Mouse (Mus musculus): ENCODE measurements around the gene Otud5. TPM values are rescaled to one million over a fixed set of nuclear protein-coding genes. Genes with fewer than 3 reads are reported as not detected.

Gene Otud5
- polyA plus RNA-seq, 2 experiments, result 38.7 to 71.3 TPM

- Histone ChIP-seq H3K4me2 (replicated peaks; ENCODE audit: low read depth, low read length, severe bottlenecking) (no peak overlapping the region), H3K4me1 (ENCODE audit: control insufficient read depth, insufficient read depth, low read length) (no peaks in the 10 kb centered on the region), H3K9me3 (ENCODE audit: control insufficient read depth, low read length) (no peaks in the 10 kb centered on the region), H3K9ac (ENCODE audit: low read depth, low read length, severe bottlenecking) (no peak overlapping the region), H3K27ac (replicated peaks; ENCODE audit: low read depth, low read length) (no peak overlapping the region), H3K36me3 (ENCODE audit: control insufficient read depth, insufficient read depth, low read length) (no peaks in the 10 kb centered on the region), H3K27me3 (ENCODE audit: control insufficient read depth, insufficient read depth, low read length) (no peaks in the 10 kb centered on the region), H3K4me3 (replicated peaks; ENCODE audit: low read length) (no peak overlapping the region)
- DNase-seq (ENCODE audit: low spot score) (peak; percentile 10), ATAC-seq (ENCODE audit: low FRiP score, low read depth) (no peak)
- 47% methylated on average over 2 of the region's 2 CpGs for WGBS
- TF ChIP-seq POLR2A (IDR thresholded peaks at IDR 0.05; ENCODE audit: borderline replicate concordance, extremely low read depth, insufficient read depth, insufficient read length), result no peak
Observed at GRCm38 (mm10) chrX:7854578-7854977, 13.4 kb downstream of the Otud5 start.

GRCm38 (mm10) chrX:7859191-7859753, 18.1 kb downstream of the Otud5 start:
- Histone ChIP-seq H3K4me3 (replicated peaks; ENCODE audit: low read length) (no peak overlapping the region), H3K9ac (ENCODE audit: low read depth, low read length, severe bottlenecking) (no peak overlapping the region), H3K27me3 (ENCODE audit: control insufficient read depth, insufficient read depth, low read length) (no peaks in the 10 kb centered on the region), H3K4me1 (ENCODE audit: control insufficient read depth, insufficient read depth, low read length) (no peaks in the 10 kb centered on the region), H3K4me2 (replicated peaks; ENCODE audit: low read depth, low read length, severe bottlenecking) (no peak overlapping the region), H3K36me3 (ENCODE audit: control insufficient read depth, insufficient read depth, low read length) (no peaks in the 10 kb centered on the region), H3K27ac (replicated peaks; ENCODE audit: low read depth, low read length) (no peak overlapping the region), H3K9me3 (ENCODE audit: control insufficient read depth, low read length) (no peaks in the 10 kb centered on the region)
- 86% methylated on average over 2 of the region's 3 CpGs for WGBS
- no peak for DNase-seq (ENCODE audit: low spot score)
- ATAC-seq (ENCODE audit: low FRiP score, low read depth), result no peak
- TF ChIP-seq POLR2A (IDR thresholded peaks at IDR 0.05; ENCODE audit: borderline replicate concordance, extremely low read depth, insufficient read depth, insufficient read length), result no peak

DNA sequence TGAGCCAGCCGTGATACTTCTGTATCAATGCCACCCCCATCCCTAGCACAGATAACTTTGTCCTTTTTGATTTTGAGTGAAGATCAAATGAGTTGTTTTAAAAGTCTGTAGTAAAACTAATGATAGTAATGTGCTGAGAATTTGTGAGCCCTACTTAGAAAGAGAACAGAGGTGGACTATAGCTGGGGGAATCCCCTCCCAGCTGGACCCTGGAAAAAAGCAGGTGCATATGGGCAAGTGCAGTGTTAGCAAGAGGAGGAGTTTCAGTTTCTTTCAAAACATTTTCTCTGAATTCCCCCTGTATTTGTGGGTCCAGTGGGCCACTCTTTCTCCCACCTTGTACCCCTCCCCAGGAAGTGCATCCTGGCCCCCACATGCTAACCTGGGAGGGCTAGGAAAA, 22.0 kb downstream of the Otud5 start:
- Histone ChIP-seq H3K4me1 (ENCODE audit: control insufficient read depth, insufficient read depth, low read length) (no peaks in the 10 kb centered on the region), H3K9ac (ENCODE audit: low read depth, low read length, severe bottlenecking) (no peak overlapping the region), H3K36me3 (ENCODE audit: control insufficient read depth, insufficient read depth, low read length) (no peaks in the 10 kb centered on the region), H3K4me3 (replicated peaks; ENCODE audit: low read length) (no peak overlapping the region), H3K9me3 (ENCODE audit: control insufficient read depth, low read length) (no peaks in the 10 kb centered on the region), H3K27me3 (ENCODE audit: control insufficient read depth, insufficient read depth, low read length) (no peaks in the 10 kb centered on the region), H3K4me2 (replicated peaks; ENCODE audit: low read depth, low read length, severe bottlenecking) (no peak overlapping the region), H3K27ac (replicated peaks; ENCODE audit: low read depth, low read length) (no peak overlapping the region)
- TF ChIP-seq POLR2A (IDR thresholded peaks at IDR 0.05; ENCODE audit: borderline replicate concordance, extremely low read depth, insufficient read depth, insufficient read length), result no peak
- WGBS, result 84% methylated on average over 1 of the region's 1 CpGs
- ATAC-seq (ENCODE audit: low FRiP score, low read depth), result no peak
- no peak for DNase-seq (ENCODE audit: low spot score)

GRCm38 (mm10) chrX:7864551-7864950, 23.4 kb downstream of the Otud5 start:
- H3K36me3 ChIP-seq (ENCODE audit: control insufficient read depth, insufficient read depth, low read length), result no peaks in the 10 kb centered on the region
- no peaks in the 10 kb centered on the region for H3K4me1 ChIP-seq (ENCODE audit: control insufficient read depth, insufficient read depth, low read length)
- no peak overlapping the region for H3K4me3 ChIP-seq (replicated peaks; ENCODE audit: low read length)
- H3K9ac ChIP-seq (ENCODE audit: low read depth, low read length, severe bottlenecking), result no peak overlapping the region
- no peaks in the 10 kb centered on the region for H3K9me3 ChIP-seq (ENCODE audit: control insufficient read depth, low read length)
- 71% methylated on average over 3 of the region's 3 CpGs for WGBS
- H3K27me3 ChIP-seq (ENCODE audit: control insufficient read depth, insufficient read depth, low read length), result no peaks in the 10 kb centered on the region
- H3K4me2 ChIP-seq (replicated peaks; ENCODE audit: low read depth, low read length, severe bottlenecking), result no peak overlapping the region
- DNase-seq (ENCODE audit: low spot score) (no peak), ATAC-seq (ENCODE audit: low FRiP score, low read depth) (no peak)
- no peak overlapping the region for H3K27ac ChIP-seq (replicated peaks; ENCODE audit: low read depth, low read length)
- TF ChIP-seq POLR2A (IDR thresholded peaks at IDR 0.05; ENCODE audit: borderline replicate concordance, extremely low read depth, insufficient read depth, insufficient read length), result no peak

- no peak overlapping the region for H3K9ac ChIP-seq (ENCODE audit: low read depth, low read length, severe bottlenecking)
- H3K9me3 ChIP-seq (ENCODE audit: control insufficient read depth, low read length), result no peaks in the 10 kb centered on the region
- no peak overlapping the region for H3K27ac ChIP-seq (replicated peaks; ENCODE audit: low read depth, low read length)
- H3K4me1 ChIP-seq (ENCODE audit: control insufficient read depth, insufficient read depth, low read length), result no peaks in the 10 kb centered on the region
- H3K36me3 ChIP-seq (ENCODE audit: control insufficient read depth, insufficient read depth, low read length), result no peaks in the 10 kb centered on the region
- H3K4me2 ChIP-seq (replicated peaks; ENCODE audit: low read depth, low read length, severe bottlenecking), result no peak overlapping the region
- H3K27me3 ChIP-seq (ENCODE audit: control insufficient read depth, insufficient read depth, low read length), result no peaks in the 10 kb centered on the region
- ATAC-seq (ENCODE audit: low FRiP score, low read depth) (no peak), DNase-seq (ENCODE audit: low spot score) (no peak)
- no peak overlapping the region for H3K4me3 ChIP-seq (replicated peaks; ENCODE audit: low read length)
- no peak for TF ChIP-seq POLR2A (IDR thresholded peaks at IDR 0.05; ENCODE audit: borderline replicate concordance, extremely low read depth, insufficient read depth, insufficient read length)
- WGBS, result 77% methylated on average over 2 of the region's 2 CpGs
Observed at GRCm38 (mm10) chrX:7865343-7865742, 24.2 kb downstream of the Otud5 start.

DNA sequence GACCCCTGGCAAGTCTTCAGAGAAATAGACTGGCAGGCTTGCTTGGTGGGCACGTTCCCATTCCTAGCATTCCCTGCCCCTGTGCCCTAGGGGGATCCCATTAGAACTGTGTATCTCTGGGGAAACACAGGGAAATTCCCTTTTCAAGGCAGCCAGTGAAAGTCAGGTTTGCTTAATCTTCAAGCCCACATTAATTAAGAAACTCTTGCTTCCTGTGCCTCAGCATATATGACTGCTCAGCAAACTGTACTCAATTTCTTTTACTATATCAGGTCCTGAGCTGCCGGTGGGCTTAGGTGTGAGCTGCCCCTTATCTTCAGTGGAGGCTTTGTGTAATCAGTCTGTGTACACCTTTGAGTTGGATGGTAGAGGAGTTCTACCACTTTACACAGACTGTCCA, 24.6 kb downstream of the Otud5 start:
- DNase-seq (ENCODE audit: low spot score) (no peak), ATAC-seq (ENCODE audit: low FRiP score, low read depth) (no peak)
- H3K4me1 ChIP-seq (ENCODE audit: control insufficient read depth, insufficient read depth, low read length), result no peaks in the 10 kb centered on the region
- no peak overlapping the region for H3K4me2 ChIP-seq (replicated peaks; ENCODE audit: low read depth, low read length, severe bottlenecking)
- H3K27me3 ChIP-seq (ENCODE audit: control insufficient read depth, insufficient read depth, low read length), result no peaks in the 10 kb centered on the region
- 71% methylated on average over 2 of the region's 2 CpGs for WGBS
- no peaks in the 10 kb centered on the region for H3K9me3 ChIP-seq (ENCODE audit: control insufficient read depth, low read length)
- H3K9ac ChIP-seq (ENCODE audit: low read depth, low read length, severe bottlenecking), result no peak overlapping the region
- no peak overlapping the region for H3K4me3 ChIP-seq (replicated peaks; ENCODE audit: low read length)
- H3K27ac ChIP-seq (replicated peaks; ENCODE audit: low read depth, low read length), result no peak overlapping the region
- H3K36me3 ChIP-seq (ENCODE audit: control insufficient read depth, insufficient read depth, low read length), result no peaks in the 10 kb centered on the region
- TF ChIP-seq POLR2A (IDR thresholded peaks at IDR 0.05; ENCODE audit: borderline replicate concordance, extremely low read depth, insufficient read depth, insufficient read length), result no peak
